Mouse (Mus musculus) heart, embryonic 16.5 days (tissue): Measurements from ENCODE around the gene Lcn11. TPM values are rescaled to one million over a fixed set of nuclear protein-coding genes. Genes with fewer than 3 reads are reported as not detected.
"Not testable (repeated sequence)": the region's sequence is repeated elsewhere in the genome, so short reads cannot be mapped to it uniquely, and the experiment has no call there.

ENCODE experiments used
- ATAC-seq: fragments of 200-750 bp; cut with Nextera tagmentation; replicated peaks from 2 replicates; pipeline ENCODE4 v1.8.0; 2017; ENCODE audit warnings: moderate number of reproducible peaks; ENCODE audit not compliant: insufficient read depth, low FRiP score; ENCODE audit errors: extremely low read depth
- H3K27ac ChIP-seq: fragments of 300-500 bp; sonication (generic); 2 replicates; pipeline ENCODE4 v1.5.1; 2014; ENCODE audit warnings: mild to moderate bottlenecking, low read length, control low read depth, moderate library complexity
- H3K27me3 ChIP-seq: fragments of 300-500 bp; sonication (generic); 2 replicates; pipeline ENCODE4 v1.6.1; 2014; ENCODE audit warnings: low read length, mixed read lengths; ENCODE audit not compliant: control insufficient read depth, insufficient read depth
- H3K36me3 ChIP-seq: fragments of 300-500 bp; sonication (generic); 2 replicates; pipeline ENCODE4 v1.6.1; 2014; ENCODE audit not compliant: control insufficient read depth, insufficient read depth
- H3K4me1 ChIP-seq: fragments of 300-500 bp; sonication (generic); 2 replicates; pipeline ENCODE4 v1.6.1; 2014; ENCODE audit warnings: low read length, mixed read lengths; ENCODE audit not compliant: control insufficient read depth, insufficient read depth
- H3K4me2 ChIP-seq: fragments of 300-500 bp; sonication (generic); 2 replicates; pipeline ENCODE4 v1.6.1; 2014; ENCODE audit warnings: low read depth, mild to moderate bottlenecking, control low read depth, low read length
- H3K4me3 ChIP-seq: fragments of 300-500 bp; sonication (generic); 2 replicates; pipeline ENCODE4 v1.5.1; 2014; ENCODE audit warnings: mild to moderate bottlenecking, control low read depth, low read length
- H3K9ac ChIP-seq: fragments of 300-500 bp; sonication (generic); 2 replicates; pipeline ENCODE4 v1.6.1; 2014; ENCODE audit warnings: low read length, control low read depth
- H3K9me3 ChIP-seq: fragments of 300-500 bp; sonication (generic); replicated peaks from 2 replicates; pipeline ENCODE4 v1.6.1; 2016; ENCODE audit warnings: low read length; ENCODE audit not compliant: control insufficient read depth
- WGBS: fragments of 180-500 bp; shearing (Covaris S2); extraction: QIAGEN DNeasy Blood & Tissue Kit; methylation state at CpG from one replicate; pipeline ENCODE4 v1.1.7; 2014; 5-methylcytosine and 5-hydroxymethylcytosine counted together
- polyA plus RNA-seq: library from polyadenylated mRNA; unstranded; fragments of >200 nt; fragmentation: Nextera tagmentation; extraction: Ambion mirVana; gene quantifications from 2 replicates; pipeline ENCODE4 v1.2.1, GENCODE M21; 2015

Gene Lcn11
- polyA plus RNA-seq, 1 experiment from 2014 or later: not detected

GRCm38 (mm10) chr2:25811711-25812110 lies 34.9 kb downstream of the Lcn11 start:
- Histone ChIP-seq H3K4me1 (no peaks in the 10 kb centered on the region), H3K9ac (no peak overlapping the region), H3K4me2 (no peak overlapping the region), H3K27me3 (no peaks in the 10 kb centered on the region), H3K27ac (no peak overlapping the region), H3K9me3 (no peaks in the 10 kb centered on the region), H3K4me3 (no peak overlapping the region), H3K36me3 (no peaks in the 10 kb centered on the region)
- ATAC-seq: no peak
- 64% methylated on average over 2 of the region's 2 CpGs for WGBS

DNA sequence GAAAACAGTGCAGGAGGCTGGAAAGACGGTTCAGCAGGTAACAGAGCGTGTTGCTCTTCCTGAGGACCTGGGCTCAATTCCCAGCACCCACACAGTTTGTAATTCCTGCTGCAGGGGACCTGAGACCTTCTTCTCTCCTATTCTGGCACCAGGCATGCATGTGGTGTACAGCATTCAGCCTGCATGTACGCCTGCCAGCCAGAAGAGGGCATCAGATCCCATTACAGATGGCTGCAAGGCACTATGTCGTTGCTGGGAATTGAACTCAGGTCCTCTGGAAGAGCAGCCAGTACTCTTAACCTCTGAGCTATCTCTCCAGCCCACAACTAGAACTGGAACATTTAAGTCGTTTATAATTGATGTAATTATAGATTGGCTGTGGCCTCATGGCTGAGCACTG lies 36.5 kb downstream of the Lcn11 start:
- Histone ChIP-seq H3K36me3 (no peaks in the 10 kb centered on the region), H3K4me3 (no peak overlapping the region), H3K9ac (no peak overlapping the region), H3K27ac (no peak overlapping the region), H3K9me3 (no peaks in the 10 kb centered on the region), H3K4me1 (no peaks in the 10 kb centered on the region), H3K4me2 (no peak overlapping the region), H3K27me3 (no peaks in the 10 kb centered on the region)
- ATAC-seq: no peak
- 70% methylated on average over 5 of the region's 5 CpGs for WGBS

DNA sequence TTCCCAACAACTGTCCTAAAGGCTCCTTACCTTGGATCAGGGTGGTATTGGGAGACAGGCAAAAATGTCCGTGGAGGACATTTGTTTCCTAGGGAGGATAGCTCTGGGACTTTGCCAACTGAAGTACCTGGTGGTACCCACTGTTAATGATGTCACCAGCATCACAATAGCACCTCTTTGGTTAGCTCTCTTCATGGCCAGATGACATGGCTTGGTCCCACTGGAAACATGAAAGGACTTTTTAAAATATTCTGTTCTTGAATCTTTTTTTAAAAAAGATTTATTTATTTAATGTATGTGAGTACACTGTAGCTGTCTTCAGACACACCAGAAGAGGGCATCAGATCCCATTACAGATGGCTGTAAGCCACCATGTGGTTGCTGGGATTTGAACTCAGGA lies 38.9 kb downstream of the Lcn11 start, which contains the start of gene Glt6d1:
Gene Glt6d1, minus strand, starts transcription at position 101 of the 400 bp plus-strand sequence.
- not testable (repeated sequence) for H3K9ac ChIP-seq, ATAC-seq, H3K27me3 ChIP-seq, H3K4me3 ChIP-seq, H3K4me2 ChIP-seq, H3K27ac ChIP-seq, H3K4me1 ChIP-seq, H3K36me3 ChIP-seq, H3K9me3 ChIP-seq
- 74% methylated on average over 1 of the region's 1 CpGs for WGBS

DNA sequence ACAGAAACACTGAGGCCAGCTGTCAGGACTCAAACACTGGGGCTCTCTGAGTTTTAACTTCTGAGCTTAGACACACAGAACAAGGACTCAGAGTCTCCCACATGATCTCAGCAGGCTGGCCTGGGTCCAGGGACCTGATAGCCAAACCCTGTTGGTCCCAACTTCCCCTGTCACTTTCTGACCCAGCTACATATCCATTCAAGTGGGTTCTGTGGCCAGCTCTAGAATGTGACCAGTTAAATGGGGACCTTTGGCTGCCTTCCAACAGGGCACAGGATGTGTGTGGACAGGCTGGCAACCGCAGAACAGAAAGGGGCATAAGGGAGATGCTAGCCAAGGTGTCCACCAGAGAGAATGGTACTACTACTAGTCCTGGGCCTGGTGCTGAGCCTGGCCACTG lies 46.0 kb downstream of the Lcn11 start, which contains the start of gene Lcn9:
Gene Lcn9, plus strand, starts transcription at position 348 of the 400 bp plus-strand sequence.
- 59% methylated on average over 1 of the region's 1 CpGs for WGBS
- H3K4me1 ChIP-seq: no peaks in the 10 kb centered on the region
- no peak within 1 kb of the TSS for H3K4me2 ChIP-seq
- no peak within 1 kb of the TSS for H3K4me3 ChIP-seq
- no peaks in the 10 kb centered on the region for H3K27me3 ChIP-seq
- no peaks in the 10 kb centered on the region for H3K36me3 ChIP-seq
- H3K9ac ChIP-seq: no peak within 1 kb of the TSS
- ATAC-seq: no peak
- no peak within 1 kb of the TSS for H3K27ac ChIP-seq
- no peaks in the 10 kb centered on the region for H3K9me3 ChIP-seq

DNA sequence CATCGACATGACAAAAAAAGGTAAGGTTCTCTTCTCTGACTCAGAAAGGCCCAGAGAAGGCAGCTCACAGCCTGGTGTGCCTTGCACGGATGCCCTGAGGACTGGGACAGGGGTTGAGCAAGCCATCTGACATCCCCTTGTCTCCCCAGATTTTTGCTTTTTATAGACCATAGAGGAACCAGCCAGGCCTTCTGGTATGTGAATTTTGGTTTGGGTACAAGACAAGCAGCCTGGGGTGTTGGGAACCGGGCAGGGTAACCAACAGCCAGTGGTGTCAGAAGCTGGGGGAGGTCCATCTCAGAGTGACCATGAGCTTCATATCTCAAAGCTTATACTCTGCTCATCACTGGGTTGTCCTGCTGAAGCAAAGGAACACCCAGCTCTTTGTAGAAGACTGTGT lies 47.9 kb downstream of the Lcn11 start:
- Histone ChIP-seq H3K36me3 (no peaks in the 10 kb centered on the region), H3K9me3 (no peaks in the 10 kb centered on the region), H3K4me3 (no peak overlapping the region), H3K4me1 (no peaks in the 10 kb centered on the region), H3K27me3 (no peaks in the 10 kb centered on the region), H3K27ac (no peak overlapping the region), H3K4me2 (no peak overlapping the region), H3K9ac (no peak overlapping the region)
- 82% methylated on average over 3 of the region's 3 CpGs for WGBS
- no peak for ATAC-seq

DNA sequence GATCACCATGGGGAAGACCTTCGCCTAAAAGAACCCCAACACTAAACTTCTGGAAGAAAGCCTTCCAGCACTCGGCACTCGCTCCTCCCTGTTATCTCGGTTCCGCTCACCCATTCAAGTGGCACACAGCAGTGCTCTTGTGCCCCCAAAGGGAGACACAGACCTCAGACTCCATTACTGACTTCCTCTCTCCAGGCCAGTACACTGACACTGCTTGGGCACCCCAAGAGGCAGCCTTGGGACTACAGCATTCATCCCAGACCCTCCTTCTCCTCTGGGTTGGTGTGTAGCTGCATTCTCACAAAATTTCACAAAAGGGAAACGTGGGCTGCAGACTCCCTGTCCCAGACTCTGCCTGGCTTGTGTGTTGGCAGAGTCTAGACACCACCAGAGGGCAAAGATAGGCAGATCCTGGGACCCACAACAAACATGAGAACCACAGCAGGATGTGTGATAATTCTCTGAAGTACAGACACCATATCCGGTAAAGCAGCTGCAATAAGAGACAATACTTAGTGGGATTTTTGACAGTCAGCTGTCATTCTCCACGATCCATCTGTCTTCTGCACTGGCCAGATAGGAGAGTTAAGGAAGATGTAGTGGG lies 51.6 kb downstream of the Lcn11 start:
- H3K4me1 ChIP-seq: no peaks in the 10 kb centered on the region
- WGBS: 51% methylated on average over 8 of the region's 8 CpGs
- ATAC-seq: no peak
- no peaks in the 10 kb centered on the region for H3K9me3 ChIP-seq
- H3K4me3 ChIP-seq: no peak overlapping the region
- no peak overlapping the region for H3K9ac ChIP-seq
- H3K27me3 ChIP-seq: peaks cover 3% of the 10 kb centered on the region; the same call in 1 of the 2 replicates
- H3K4me2 ChIP-seq: no peak overlapping the region
- no peak overlapping the region for H3K27ac ChIP-seq
- no peaks in the 10 kb centered on the region for H3K36me3 ChIP-seq

Other genes with a start within 250 kb of the Lcn11 start
- gene Traf2, start 230.1 kb upstream of the Lcn11 start, polyA plus RNA-seq: 27.0 and 27.3 TPM in 2 replicates
- 288 and 303 TPM in 2 replicates for gene Edf1, start 219.2 kb upstream of the Lcn11 start, polyA plus RNA-seq
- 2.7 and 19.0 TPM in 2 replicates for gene Mamdc4, start 202.2 kb upstream of the Lcn11 start, polyA plus RNA-seq
- gene Phpt1, start 201.8 kb upstream of the Lcn11 start, polyA plus RNA-seq: 180 and 190 TPM in 2 replicates
- gene Ajm1, start 195.3 kb upstream of the Lcn11 start, polyA plus RNA-seq: 0.05 and 0.10 TPM in 2 replicates
- gene Rabl6, start 168.5 kb upstream of the Lcn11 start, polyA plus RNA-seq: 42.7 and 48.9 TPM in 2 replicates
- gene Ccdc183, start 159.3 kb upstream of the Lcn11 start, polyA plus RNA-seq: 0.07 and 0.11 TPM in 2 replicates
- 20.0 and 25.6 TPM in 2 replicates for gene Tmem141, start 155.0 kb upstream of the Lcn11 start, polyA plus RNA-seq
- 3.6 and 6.3 TPM in 2 replicates for gene Fcna, start 149.0 kb upstream of the Lcn11 start, polyA plus RNA-seq
- not detected in 2 replicates for gene Lcn8, start 123.9 kb upstream of the Lcn11 start, polyA plus RNA-seq
- not detected in 2 replicates for gene Lcn5, start 119.1 kb upstream of the Lcn11 start, polyA plus RNA-seq
- gene Lcn6, start 100.2 kb upstream of the Lcn11 start, polyA plus RNA-seq: not detected in 2 replicates
- not detected in 2 replicates for gene Lcn10, start 94.3 kb upstream of the Lcn11 start, polyA plus RNA-seq
- not detected in 2 replicates for gene Obp2a, start 77.0 kb upstream of the Lcn11 start, polyA plus RNA-seq
- gene Bmyc, start 70.3 kb upstream of the Lcn11 start, polyA plus RNA-seq: 42.3 and 45.4 TPM in 2 replicates
- gene Obp2b, start 40.0 kb upstream of the Lcn11 start, polyA plus RNA-seq: not detected in 2 replicates
- gene Lcn3, start 11.4 kb upstream of the Lcn11 start, polyA plus RNA-seq: not detected in 2 replicates
- gene Gm13539, start 5.2 kb downstream of the Lcn11 start, polyA plus RNA-seq: 0.26 TPM in 1 of 2 replicates, not detected in the other
- gene Glt6d1, start 38.8 kb downstream of the Lcn11 start, polyA plus RNA-seq: not detected in 2 replicates
- gene Lcn9, start 46.1 kb downstream of the Lcn11 start, polyA plus RNA-seq: not detected in 2 replicates
- gene Sohlh1, start 70.2 kb downstream of the Lcn11 start, polyA plus RNA-seq: not detected in 2 replicates
- 0.13 TPM in 1 of 2 replicates, not detected in the other for gene Kcnt1, start 86.7 kb downstream of the Lcn11 start, polyA plus RNA-seq
- gene Camsap1, start 206.3 kb downstream of the Lcn11 start, polyA plus RNA-seq: 6.0 and 8.9 TPM in 2 replicates
- gene Ubac1, start 244.7 kb downstream of the Lcn11 start, polyA plus RNA-seq: 114 and 116 TPM in 2 replicates